Mouse (Mus musculus) cerebellum, postnatal 14 days (tissue): ENCODE measurements around the gene Ccdc92.

Experiments
- DNase-seq, 2 experiments: peaks; one replicate each; pipeline ENCODE4 v3.0.0; 2021; ENCODE audit warnings: mixed read lengths in 2 of 2

Gene Ccdc92

DNA sequence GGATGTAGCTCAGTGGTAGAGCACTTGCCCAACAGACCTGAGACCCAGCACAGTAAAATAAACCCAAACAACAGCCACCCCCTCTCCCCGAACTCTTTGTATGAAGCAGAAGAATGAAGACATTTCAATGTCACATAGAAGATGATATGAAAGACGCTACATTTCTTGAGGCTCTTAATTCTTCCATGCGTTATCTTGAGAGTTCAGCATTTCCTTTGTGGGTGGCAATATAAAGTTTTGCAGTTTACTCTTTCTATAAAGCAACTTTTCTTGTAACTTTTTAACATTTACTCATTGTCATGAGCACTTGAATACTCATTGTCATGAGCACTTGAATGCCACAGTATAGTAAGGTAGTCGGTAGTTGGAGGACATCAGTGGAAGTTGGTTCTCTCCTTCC lies 8.0 kb downstream of the Ccdc92 start:
- DNase-seq = no peak

DNA sequence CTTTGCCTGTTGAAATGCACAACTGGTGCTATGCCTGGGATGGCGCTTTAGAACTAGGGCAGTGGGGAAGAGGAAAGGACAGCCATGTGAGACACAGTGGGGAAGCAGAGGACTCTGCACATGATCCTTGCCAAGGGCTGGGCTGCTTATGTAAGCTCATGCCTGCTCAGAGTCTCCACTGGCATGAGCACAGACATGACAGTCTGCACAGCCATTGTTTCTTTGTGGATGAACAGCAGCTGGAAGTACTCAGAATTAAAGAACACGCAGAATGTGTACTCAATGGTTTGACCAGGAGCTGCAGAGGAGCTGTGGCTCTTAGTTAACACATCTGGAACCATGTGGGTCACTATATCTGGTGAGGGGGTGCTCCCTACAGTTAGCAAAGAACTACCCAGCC lies 9.1 kb downstream of the Ccdc92 start:
- DNase-seq = peak; percentile 79 to 81

DNA sequence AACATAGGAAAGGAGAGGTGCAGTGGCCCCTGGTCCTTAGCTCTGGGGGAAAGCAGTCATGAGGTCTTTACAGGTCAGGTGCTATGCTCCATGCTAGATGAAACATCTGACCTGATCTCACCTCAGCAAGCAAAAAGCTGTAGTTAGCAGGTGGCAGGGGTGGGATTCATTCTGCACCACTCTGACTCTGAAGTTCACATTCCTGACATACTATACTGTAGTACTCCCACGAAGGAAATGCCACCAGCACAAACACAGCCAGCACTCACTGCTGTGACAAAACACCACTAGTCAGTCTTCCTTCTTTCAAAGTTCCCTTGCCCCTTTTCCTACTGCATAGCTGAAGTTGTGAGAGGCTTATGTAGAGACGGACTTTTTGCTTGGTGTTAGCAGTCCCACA lies 9.9 kb downstream of the Ccdc92 start:
- DNase-seq = no peak

GRCm38 (mm10) chr5:124851572-124851971 lies 10.7 kb downstream of the Ccdc92 start:
- no peak for DNase-seq

- DNase-seq = no peak
These were observed 13.2 kb downstream of the Ccdc92 start for GRCm38 (mm10) chr5:124848994-124849393.

DNA sequence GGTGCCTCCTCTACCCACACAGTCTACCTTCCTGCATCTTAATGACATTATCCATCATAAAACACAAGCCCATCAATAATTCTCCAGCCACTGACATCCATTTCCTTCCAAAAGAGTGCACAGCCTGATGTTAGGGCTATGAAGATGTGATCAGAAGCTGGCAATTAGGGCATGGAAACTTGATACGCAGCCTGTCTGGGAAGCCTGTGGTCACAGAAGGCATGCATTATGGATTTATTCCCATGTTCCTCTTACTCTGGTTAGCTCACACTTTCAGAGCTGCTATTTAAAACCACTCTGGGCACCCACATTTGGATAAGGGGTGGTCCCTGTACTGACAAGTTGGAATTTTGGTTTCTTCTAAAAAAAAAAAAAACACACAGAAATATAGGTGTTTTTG lies 15.2 kb downstream of the Ccdc92 start:
- DNase-seq = no peak

DNA sequence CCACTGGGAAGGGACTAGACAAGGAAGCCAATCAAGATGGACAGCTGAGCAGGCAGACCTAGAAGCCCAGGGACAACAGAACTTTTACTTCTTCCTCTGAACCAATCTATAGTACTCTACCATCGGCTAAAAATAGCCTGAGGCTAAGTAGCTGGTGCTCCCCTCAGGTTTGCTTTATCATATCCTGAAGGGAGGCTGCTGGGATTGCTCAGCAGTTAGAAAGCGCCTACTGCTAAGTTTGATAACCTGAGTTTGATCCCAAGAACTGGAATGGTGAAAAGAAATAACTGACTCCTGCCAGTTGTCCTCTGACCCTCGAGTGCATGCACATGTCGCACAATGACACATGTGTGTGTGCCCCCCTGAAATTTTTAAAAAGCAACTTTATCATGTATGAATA lies 17.3 kb downstream of the Ccdc92 start:
- DNase-seq = no peak

- DNase-seq = peak; percentile 70 to 73
These were observed 18.8 kb downstream of the Ccdc92 start for GRCm38 (mm10) chr5:124843386-124843785.

- DNase-seq = no peak
These were observed 21.6 kb downstream of the Ccdc92 start for GRCm38 (mm10) chr5:124840669-124841068.

DNA sequence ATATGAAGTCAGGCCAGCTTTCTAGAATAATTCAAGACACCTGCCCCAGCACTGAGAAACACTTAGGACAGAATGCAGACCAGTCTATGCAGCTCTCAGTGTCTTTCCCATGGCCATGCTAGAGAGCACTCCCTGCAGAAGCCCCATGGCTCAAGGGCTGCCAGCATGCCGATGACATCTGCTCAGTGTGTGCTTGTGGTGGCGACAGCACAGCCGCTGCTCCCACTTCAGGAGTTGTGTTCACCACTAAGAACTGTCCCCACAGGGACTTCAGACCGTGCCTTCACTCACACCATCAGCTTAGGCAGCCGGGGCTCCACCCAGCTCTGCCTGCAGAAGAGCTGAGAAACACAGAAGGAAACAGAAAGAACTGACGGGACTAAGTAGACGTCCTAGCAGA lies 22.0 kb downstream of the Ccdc92 start:
- no peak for DNase-seq

DNA sequence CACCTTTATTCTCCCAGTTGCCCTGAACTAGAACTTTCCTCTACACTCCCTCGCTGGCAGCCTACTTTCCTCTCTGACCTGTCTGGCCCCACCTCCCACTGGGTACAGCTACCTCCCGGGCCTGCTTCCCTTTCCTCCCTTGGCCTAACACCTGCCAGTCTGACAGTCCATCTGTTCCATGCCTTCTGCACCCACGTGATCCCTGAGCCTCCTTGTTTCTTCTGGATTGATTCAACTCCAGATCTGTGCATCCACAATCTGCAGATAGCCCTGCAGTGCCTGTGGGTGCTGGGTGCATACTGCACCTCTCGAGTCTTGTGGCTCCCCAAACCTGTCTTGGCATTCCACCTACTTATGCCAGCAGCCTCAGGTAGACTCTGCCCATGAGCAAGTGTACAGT lies 25.6 kb downstream of the Ccdc92 start:
- DNase-seq = peak; percentile 72 to 86

GRCm38 (mm10) chr5:124836075-124836474 lies 26.1 kb downstream of the Ccdc92 start:
- peak in 1 of 2 experiments; percentile 51 for DNase-seq

GRCm38 (mm10) chr5:124835218-124835617 lies 27.0 kb downstream of the Ccdc92 start:
- peak; percentile 74 to 89 for DNase-seq

DNA sequence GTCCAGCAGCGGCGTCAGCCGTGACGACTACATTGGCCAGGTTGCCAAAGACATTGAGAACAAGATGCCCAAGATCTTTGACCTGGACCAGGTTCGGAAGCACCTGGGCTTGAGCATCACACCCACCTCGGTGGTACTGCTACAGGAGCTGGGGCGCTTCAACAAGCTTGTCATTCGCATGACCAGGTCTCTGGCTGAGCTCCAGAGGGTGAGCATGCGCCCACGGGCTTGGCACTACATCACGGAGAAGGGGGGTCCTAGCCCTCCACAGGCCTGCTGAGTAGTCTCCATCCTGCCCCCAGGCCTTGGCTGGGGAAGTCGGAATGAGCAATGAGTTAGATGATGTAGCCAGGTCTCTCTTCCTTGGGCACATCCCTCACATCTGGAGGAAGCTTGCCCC lies 31.9 kb downstream of the Ccdc92 start:
- DNase-seq = peak; percentile 85 to 88

DNA sequence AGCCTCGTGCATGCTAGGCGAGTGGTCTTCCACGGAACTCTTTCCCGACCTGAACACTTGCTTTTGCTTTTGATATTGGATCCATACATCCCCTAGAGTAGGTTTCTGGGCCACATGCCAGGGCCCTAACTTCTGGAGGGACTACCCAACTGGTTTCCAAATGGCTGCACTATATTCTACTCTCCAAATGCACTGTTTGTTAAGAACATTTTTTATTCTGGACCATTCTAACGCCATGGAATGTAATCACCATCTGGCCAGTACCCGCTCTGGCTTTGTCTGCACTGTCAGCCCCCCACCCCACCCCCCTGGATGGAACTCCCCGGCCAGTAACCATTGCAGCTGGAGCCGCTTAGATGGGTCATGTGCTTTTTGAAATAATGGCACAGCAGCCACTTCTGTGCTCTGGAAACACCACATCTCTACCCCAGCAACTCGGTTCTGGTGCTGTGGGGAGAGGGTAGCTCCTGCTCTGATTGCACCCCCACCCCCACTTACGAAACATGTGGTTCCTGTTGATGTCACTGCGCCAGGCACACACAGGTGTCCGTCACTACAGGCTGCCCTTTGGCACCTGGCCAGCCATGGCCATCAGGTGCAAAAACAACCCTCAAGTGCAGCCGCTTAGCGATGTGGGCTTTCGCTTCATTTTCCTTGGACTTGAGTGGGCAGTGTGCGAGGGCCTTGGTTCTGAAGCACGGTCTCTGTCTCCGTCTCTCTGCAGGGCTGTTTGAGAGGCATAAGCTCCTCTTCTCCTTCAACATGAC lies 39.9 kb downstream of the Ccdc92 start:
- peak; percentile 69 to 79 for DNase-seq

- DNase-seq = peak; percentile 52 to 71
These were observed 45.2 kb downstream of the Ccdc92 start for GRCm38 (mm10) chr5:124817050-124817449.

DNA sequence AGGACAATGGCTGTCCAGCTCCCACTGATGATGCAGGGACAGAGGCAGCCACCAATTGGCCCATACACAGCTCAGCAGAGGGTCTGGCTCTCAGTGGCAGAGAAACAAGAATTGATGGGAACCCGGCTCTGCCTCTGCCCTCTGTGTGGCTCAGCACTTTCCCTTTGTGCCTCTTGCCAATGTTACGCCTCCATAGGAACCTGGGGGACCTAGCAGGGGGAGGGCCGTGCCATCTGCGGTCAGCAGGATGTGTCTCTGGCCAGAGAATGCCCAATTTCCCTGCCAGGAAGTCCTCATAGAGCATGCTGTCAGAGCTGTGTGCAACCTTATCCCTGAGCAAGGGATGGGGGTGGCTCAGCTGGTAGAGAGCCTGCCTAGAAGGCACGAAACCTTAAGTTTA lies 47.4 kb downstream of the Ccdc92 start:
- DNase-seq = peak; percentile 84 to 91

GRCm38 (mm10) chr5:124812466-124812865 lies 49.8 kb downstream of the Ccdc92 start:
- peak; percentile 66 to 74 for DNase-seq

- peak in 1 of 2 experiments; percentile 66 for DNase-seq
These were observed 52.4 kb downstream of the Ccdc92 start for GRCm38 (mm10) chr5:124809708-124810366.

- no peak for DNase-seq
These were observed 70.1 kb downstream of the Ccdc92 start for GRCm38 (mm10) chr5:124792112-124792511.

DNA sequence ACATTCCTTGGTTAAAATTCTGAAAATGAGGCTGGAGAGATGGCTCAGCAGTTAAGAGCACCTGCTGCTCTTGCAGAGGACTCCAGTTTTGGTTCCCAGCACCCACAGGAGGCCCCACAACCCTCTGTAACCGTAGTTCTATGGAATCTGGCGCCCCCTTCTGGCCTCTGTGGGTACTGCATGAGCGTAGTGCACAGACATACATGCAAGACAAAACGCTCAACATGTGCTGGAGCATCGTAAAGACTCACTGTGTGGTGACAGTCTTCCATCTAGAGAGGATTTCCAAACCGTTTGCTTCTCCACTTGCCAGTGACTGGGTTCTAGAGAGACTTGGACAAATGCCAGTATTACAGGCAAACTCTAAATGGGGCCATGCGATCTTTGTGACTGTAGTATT lies 76.6 kb downstream of the Ccdc92 start:
- peak; percentile 16 to 49 for DNase-seq
